Mouse (Mus musculus) colon, adult 2 months (tissue): ENCODE data around the gene Cenpt. TPM values are rescaled to one million over a fixed set of nuclear protein-coding genes. Genes with fewer than 3 reads are reported as not detected.

Experiments used
- polyA plus RNA-seq: library from polyadenylated mRNA; depleted of rRNA; stranded (reverse); fragments of >200 nt; gene quantifications from 2 replicates; pipeline ENCODE4 v1.2.3, GENCODE M21; 2012; rRNA removed

The Cenpt gene
- polyA plus RNA-seq, result 11.8 and 13.0 TPM in 2 replicates

DNA sequence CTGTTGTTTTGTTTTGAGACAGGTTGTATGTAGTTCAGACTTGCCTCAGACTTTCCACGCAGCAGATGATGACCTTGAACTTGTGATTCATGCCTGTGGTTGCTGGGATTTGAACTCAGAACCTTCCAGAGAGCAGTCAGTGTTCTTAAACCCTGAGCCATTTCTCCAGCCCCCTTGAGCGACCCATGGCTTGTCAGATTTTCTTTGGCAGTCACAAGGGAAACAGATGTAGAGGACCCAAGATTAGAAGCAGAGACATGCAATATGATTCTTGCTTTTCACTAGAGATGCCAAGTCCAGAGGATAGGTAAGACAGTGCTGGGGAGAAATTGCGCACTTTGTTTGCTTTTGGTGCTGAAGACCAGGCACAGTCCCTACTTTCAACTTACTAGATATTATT, at the start of gene Cenpt:
Cenpt (minus strand) TSS at position 101 of the 400 bp plus-strand sequence.

DNA sequence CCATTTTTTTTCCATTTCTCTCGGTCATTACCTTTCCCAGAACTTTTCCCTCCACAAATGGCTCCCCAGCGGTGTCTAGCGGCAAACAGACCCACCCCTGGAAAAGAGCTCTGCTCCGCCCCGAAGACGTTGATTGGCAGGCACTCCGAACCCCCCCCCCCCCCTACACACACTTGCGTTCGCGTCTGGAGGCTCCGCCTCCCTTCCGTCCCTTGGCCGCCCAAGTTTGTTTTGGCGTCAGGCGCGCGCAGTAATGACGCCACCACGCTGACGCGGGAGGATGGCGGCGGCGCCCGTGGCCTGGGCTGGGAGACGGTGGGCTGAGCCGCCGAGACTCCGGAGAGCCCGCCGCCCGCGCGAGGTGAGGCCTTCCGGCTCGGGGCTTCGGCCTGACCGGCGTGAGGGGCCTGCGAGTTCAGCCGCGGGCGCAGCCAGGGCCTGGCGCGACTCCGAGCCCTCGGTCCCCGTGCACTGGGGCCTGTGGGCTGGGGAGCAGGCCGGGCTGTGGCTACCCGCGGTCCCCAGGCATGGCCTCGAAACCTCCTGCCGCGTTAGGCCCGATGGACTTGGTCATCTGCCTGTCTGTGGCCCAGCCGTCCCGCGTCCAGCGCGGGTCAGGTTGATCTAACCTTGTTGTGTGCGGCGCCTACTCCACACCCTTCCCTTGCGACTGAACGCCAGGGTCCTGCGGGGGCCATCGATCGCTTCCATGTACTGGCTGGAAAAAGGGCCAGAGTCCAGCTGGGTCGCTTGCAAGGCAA, 47.3 kb upstream of the Cenpt start, which contains the start of gene Pskh1:
Pskh1 (plus strand) TSS at position 262 of the 761 bp plus-strand sequence.

DNA sequence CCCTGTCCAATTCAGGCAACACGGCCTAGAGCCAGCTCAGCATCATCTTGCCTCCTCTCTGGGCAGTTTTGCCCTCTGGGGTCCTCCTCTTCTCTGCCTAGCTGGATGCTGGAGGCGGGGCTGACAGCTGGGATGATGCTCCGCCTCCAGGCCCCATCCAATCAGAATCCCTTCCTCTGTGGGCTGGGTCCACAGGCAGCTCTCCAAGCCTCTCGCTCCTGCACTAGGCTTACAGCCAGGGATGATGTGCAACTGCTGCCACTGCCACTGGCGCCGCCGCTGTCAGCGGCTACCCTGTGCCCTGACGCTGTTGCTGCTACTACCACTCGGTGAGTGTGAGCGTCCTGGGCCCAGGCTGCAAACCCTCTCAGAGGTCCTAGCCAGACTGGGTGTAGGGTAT, 40.3 kb upstream of the Cenpt start, which contains the start of gene Nrn1l:
Nrn1l (plus strand) TSS at position 229 of the 400 bp plus-strand sequence.

DNA sequence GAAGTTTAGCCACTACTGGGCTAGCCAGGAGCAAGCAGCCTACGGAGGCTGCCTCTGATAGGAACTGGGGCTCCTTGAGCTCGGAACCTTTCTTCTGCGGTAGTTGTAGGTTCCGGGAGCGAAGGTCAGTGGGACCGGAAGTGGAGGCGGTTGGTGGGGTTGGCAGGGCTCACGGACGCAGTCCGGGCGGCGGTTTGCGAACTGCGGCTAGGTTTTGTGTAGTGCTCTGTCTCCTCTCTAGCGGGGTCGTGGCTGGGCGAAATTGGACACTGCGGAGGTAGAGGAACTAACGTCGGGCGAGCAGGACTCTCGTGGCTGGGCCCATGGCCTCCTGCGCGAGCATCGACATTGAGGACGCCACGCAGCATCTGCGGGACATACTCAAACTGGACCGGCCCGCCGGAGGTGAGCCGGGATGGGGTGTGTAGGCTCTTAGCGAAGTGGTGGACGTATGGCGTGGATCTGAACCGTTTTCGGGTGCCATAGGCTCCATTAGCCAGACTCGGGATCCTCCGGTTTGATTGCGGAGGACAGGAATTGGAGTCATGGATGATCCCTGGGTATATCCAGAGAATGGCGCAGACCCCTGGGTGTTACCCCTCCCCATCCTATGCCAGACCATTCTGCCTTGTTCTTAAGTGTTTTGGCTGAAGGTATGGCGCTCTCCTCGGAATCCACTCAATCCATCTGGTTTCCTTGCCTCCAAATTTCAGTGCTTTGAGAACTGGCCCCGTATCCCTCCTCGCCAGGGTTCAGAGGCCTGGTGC, 27.9 kb upstream of the Cenpt start, which contains the start of gene Edc4:
Edc4 (plus strand) TSS at position 128 of the 767 bp plus-strand sequence.

DNA sequence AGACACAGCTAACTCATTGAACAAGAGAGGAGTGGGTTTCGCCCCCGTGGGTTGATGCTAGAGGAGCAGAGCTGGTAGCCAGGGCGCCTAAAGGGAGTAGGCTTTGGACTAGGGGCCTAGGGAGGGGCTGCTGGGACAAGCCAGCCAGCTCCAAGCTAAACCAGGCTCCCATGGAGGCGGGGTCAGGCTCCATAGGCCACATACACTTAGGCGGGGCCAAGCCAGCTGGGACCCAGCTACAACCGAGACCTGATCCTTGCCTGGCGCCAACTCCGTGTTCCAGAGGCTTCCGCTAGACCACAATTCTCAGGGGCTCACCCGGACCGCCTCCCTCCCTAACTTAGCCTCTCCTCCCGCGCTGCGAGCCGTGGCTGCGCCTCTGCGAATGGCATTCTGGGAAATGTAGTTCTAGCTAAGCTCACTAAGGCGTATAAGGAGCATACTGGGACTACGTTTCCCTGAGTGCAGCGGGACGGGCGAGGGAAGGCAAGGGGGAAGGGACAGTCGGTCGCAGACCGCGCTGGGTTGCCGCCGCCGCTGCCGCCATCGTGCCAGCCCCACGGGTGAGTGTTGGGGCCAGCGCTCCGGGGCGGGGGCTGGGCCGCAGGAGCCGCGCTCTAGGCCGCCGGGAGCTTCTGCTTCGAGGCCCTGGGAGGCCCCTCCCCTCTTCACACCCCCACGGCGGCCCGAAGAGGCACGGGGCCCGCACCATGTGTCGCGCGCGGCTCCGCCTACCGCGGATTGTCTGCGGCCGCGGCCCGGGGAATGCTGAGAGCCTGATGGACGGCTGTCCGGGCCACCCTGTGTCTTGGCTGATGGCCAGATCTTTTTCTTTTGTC, 7.3 kb upstream of the Cenpt start, which contains the start of gene Nutf2:
Nutf2 (plus strand) TSS at position 438 of the 839 bp plus-strand sequence.

DNA sequence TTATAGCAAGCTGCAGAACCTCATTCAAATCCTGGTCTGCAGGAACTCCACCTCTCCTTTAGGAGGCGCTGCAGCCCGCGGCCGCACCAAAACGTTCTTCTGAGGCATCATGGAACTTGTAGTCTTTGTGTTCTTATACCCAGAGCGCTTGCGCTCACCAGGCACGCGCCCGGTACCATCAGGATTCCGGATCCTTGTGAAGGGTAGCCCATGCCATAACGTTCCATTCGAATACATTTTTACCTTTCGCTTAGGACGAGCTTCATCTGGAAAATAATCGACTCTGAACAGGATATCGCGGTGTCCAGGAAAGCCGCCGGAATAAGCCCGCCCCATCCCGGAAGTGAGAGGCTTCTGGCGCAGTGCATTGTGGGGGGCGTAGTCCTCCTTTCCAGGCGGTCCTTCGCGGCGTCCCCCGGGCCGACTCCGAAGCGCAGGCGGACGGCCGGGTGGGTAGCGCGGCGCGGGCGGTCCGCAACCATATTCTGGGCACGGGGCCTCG, 1.7 kb upstream of the Cenpt start, which contains the start of gene Thap11:
Thap11 (plus strand) TSS at position 418 of the 502 bp plus-strand sequence.

DNA sequence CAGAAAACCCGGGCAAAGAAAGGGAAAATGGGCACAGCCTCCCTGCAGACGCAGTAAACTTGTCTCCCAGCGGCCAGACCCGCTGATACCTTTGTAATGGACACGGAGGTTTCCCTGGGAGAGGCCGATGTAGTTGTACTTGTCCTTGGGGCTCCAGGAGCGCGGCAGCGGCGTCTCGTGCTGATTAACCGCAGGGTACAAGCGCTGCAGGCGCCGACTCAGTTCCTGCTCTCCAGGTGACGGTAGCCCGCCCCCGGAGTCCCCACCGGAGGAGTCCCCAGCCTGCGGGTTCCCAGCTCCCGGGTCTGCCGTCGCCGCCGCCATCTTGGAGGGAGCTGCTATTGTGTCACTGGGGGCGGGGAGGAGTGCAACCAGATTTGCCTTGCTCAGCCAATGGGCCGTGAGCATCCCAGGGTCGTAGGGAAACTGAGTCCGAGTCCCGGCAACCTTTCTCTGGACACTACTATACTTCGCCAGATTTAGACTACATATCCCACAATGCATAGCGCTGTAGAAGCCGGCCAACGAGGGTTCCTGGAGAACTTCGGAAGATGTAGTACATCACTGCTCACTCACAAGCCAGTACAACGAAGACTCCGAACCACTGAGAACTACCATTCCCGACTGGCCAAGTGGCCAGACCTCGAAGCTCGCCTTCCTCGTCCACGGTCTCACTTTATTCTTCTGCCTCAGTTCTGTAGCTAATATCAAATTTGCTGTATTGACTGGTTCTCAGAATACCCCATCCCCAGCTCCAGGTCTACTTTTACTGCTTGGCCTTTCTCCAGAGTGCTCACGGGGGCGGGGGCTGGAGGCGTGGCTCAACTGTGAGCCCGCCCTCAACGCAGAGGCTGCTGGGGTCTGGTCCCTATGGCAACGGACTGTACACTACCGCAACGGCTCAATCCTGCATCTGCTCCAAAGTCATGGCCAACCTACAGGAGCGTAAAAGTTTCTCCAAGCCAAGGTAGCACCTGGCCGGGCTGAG, 25.9 kb downstream of the Cenpt start, which contains the start of the genes Ranbp10 and Tsnaxip1:
Ranbp10 (minus strand) TSS at position 490 of the 988 bp plus-strand sequence.
Tsnaxip1 (plus strand) TSS at position 871 of the 988 bp plus-strand sequence.

Other genes starting within 250 kb of the Cenpt start
- 20.5 and 26.5 TPM in 2 replicates for gene Ripor1, start 248.0 kb downstream of the Cenpt start, polyA plus RNA-seq
- gene Ctcf, start 216.7 kb downstream of the Cenpt start, polyA plus RNA-seq, result 13.5 and 15.1 TPM in 2 replicates
- 0.27 and 0.73 TPM in 2 replicates for gene Agrp, start 215.9 kb downstream of the Cenpt start, polyA plus RNA-seq
- gene Carmil2, start 167.0 kb downstream of the Cenpt start, polyA plus RNA-seq, result 2.5 and 3.2 TPM in 2 replicates
- 30.4 and 30.8 TPM in 2 replicates for gene Acd, start 152.2 kb downstream of the Cenpt start, polyA plus RNA-seq
- gene Pard6a, start 152.1 kb downstream of the Cenpt start, polyA plus RNA-seq, result 14.3 and 15.3 TPM in 2 replicates
- gene 4933405L10Rik, start 145.6 kb downstream of the Cenpt start, polyA plus RNA-seq, result not detected in 2 replicates
- 8.4 and 8.6 TPM in 2 replicates for gene Enkd1, start 145.1 kb downstream of the Cenpt start, polyA plus RNA-seq
- 10.6 and 11.4 TPM in 2 replicates for gene Gfod2, start 94.6 kb downstream of the Cenpt start, polyA plus RNA-seq
- 21.8 and 23.4 TPM in 2 replicates for gene Ranbp10, start 25.9 kb downstream of the Cenpt start, polyA plus RNA-seq
- gene Tsnaxip1, start 25.5 kb downstream of the Cenpt start, polyA plus RNA-seq, result not detected in 2 replicates
- 58.1 and 62.6 TPM in 2 replicates for gene Thap11, start 1.9 kb upstream of the Cenpt start, polyA plus RNA-seq
- 16.5 and 17.9 TPM in 2 replicates for gene Nutf2, start 7.3 kb upstream of the Cenpt start, polyA plus RNA-seq
- gene Edc4, start 27.6 kb upstream of the Cenpt start, polyA plus RNA-seq, result 68.4 and 74.2 TPM in 2 replicates
- 3.0 and 3.6 TPM in 2 replicates for gene Nrn1l, start 40.3 kb upstream of the Cenpt start, polyA plus RNA-seq
- gene Pskh1, start 47.2 kb upstream of the Cenpt start, polyA plus RNA-seq, result 30.6 and 35.4 TPM in 2 replicates
- 6.9 and 2,597 TPM in 2 replicates for gene Ctrl, start 80.6 kb upstream of the Cenpt start, polyA plus RNA-seq
- gene Psmb10, start 85.2 kb upstream of the Cenpt start, polyA plus RNA-seq, result 274 and 456 TPM in 2 replicates
- 1.0 and 1.3 TPM in 2 replicates for gene Lcat, start 90.1 kb upstream of the Cenpt start, polyA plus RNA-seq
- gene Slc12a4, start 112.8 kb upstream of the Cenpt start, polyA plus RNA-seq, result 21.3 and 30.2 TPM in 2 replicates
- 0.10 and 0.12 TPM in 2 replicates for gene Dpep3, start 126.2 kb upstream of the Cenpt start, polyA plus RNA-seq
- 5.5 TPM in 2 replicates for gene Dus2, start 138.1 kb upstream of the Cenpt start, polyA plus RNA-seq
- gene Dpep2nb, start 152.7 kb upstream of the Cenpt start, polyA plus RNA-seq, result not detected in 2 replicates
- gene Ddx28, start 158.6 kb upstream of the Cenpt start, polyA plus RNA-seq, result 8.0 and 8.7 TPM in 2 replicates
- gene Nfatc3, start 205.6 kb upstream of the Cenpt start, polyA plus RNA-seq, result 12.8 and 15.7 TPM in 2 replicates